Mouse (Mus musculus): ENCODE measurements around the gene E130311K13Rik.
A peak's percentile ranks its signal among the peaks of the same experiment; 100 is the strongest.

E130311K13Rik gene

DNA sequence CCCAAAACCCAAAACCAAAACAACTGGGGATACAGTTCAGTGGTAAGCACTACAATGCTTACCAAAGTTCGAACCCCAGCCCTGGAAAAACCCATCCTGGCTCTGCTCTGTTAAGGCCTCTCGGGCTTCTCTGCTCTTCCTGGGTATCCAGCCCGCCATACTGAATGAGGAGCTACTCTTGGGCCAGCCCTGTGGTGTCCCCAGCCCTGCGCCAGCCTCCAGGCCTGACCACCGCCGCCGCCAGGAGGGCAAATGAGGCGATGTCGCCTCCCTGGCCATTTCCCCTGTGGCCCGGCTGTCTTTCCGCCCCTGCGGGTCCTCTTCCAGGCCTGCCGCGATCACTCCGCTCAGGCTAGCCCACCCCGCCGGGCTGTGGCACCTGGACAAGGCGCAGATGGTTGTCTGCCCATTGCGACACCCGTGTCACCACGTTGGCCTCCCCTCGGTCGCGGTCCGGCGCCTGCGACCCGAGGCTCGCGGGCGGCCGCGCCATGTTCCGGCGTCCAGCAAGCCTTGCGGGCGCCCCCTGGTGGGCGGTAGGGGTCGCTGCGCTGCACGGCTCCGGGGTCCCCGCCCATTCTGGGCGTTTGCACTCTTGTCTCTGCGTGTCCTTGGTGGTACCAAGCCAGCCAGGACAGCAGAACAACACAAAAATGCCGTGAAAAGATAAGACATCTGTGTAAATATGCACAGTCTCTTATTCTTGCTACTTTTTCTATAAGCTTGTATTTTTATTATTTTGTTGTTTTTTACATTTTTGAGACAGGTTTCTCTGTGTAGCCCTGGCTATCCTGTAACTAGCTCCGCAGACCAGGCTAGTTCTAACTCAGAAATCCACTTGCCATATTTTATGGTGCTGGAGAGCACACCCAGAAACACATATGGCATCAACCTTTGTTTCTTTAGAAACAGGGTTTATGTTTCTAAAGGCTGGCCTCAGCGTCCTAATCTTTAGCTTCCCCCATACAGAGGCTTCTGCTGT, at the start of gene E130311K13Rik:
Gene E130311K13Rik, minus strand, starts transcription at position 595 of the 982 bp plus-strand sequence.
- peak; percentile 94 for DNase-seq (ENCODE audit: inconsistent ontology term)

DNA sequence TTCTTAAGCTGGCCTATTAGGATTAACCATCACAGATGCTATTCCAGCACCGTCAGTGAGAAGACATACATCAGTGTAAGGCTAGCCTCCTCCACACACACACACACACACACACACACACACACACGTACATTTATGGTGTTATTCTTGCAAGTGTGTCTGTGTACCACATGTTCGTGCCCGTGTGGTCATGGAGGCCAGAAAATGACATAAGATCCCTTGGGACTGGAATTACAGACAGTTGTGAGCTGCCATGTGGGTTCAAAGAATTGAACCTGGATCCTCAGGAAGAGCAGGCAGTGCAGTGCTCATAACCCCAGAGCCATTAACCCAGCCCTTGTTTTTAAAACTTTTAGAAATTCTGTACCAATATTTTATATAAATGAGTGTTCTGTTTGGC, 48.6 kb upstream of the E130311K13Rik start:
- no peak for DNase-seq (ENCODE audit: inconsistent ontology term)

DNA sequence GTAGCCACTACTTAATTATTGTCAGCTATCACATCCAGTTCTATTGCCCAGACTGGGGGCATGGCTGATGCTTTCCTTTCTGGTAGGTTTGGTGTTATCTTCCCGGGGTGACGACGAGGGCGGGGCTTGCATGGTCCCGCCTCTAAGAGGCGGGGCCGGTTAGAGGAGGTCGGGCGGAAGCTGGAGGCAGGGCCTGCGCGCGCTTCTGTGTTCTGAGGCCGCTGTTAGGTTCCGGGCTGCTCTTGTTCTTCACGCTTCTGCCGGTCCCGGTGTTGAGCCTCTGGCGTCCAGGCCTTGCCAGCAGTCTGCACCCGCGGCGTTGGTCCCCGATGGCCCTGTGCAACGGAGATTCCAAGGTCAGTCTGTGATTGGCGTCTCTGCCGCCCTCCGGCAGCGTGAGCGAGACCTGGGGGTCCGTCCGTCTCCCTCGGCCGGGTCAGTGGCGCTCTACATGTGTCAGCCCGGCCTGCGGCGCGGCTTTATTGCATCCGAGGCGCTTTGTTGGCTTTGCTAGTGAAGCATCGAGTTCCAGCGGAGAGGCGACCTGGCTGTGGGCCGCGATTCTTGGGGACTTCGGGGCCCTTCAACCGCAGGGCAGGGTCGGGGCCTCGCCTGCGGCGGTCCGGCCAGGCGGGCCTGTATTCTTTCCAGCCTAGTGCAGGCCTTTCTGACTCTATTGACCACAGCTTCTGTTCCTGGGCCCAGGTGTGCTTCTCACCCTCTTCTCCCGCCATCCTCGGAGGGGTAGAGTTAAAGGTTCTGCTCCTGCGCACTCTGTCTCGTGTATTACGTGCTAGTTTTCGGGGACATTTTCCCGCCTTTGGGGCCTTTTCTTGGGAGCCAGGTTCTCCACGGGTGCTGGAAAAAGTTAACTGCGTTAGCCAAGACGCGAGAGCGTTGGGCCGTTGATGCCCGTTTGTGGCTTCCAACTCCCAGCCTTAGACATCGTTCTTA, 47.0 kb upstream of the E130311K13Rik start, which contains the start of gene Gmps:
Gene Gmps, plus strand, starts transcription at position 152 of the 954 bp plus-strand sequence.
- peak; percentile 96 for DNase-seq (ENCODE audit: inconsistent ontology term)

DNA sequence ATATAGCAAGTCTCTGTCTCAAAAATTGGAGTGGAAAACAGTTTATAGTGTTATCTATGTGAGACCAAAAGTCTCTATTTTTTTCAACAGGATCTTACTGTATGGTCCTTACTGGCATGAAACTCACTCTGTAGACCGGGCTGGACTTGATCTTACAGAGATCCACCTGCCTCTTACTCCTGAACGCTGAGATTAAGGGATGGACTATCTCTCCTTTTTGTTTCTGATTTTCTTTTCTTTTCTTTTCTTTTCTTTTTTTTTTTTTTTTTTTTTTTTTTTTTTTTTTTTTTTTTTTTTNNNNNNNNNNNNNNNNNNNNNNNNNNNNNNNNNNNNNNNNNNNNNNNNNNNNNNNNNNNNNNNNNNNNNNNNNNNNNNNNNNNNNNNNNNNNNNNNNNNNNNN, 36.7 kb upstream of the E130311K13Rik start:
- no peak for DNase-seq (ENCODE audit: inconsistent ontology term)

DNA sequence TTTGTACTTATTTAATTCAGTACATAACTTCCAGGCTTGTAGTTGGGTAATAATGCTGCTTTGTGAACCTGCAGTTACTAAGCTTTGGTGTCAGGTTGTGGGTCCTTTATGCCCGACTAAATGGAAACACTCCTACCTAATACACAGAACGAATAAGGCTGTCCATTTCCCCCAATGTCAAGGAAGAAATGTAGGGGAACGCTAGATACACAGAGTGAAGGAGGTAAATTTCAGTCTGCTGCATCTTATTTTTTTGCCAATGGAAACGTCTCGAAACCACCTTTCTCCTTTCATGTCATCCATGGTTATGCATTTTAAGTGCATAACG, 35.6 kb upstream of the E130311K13Rik start:
- DNase-seq (ENCODE audit: inconsistent ontology term), result no peak

DNA sequence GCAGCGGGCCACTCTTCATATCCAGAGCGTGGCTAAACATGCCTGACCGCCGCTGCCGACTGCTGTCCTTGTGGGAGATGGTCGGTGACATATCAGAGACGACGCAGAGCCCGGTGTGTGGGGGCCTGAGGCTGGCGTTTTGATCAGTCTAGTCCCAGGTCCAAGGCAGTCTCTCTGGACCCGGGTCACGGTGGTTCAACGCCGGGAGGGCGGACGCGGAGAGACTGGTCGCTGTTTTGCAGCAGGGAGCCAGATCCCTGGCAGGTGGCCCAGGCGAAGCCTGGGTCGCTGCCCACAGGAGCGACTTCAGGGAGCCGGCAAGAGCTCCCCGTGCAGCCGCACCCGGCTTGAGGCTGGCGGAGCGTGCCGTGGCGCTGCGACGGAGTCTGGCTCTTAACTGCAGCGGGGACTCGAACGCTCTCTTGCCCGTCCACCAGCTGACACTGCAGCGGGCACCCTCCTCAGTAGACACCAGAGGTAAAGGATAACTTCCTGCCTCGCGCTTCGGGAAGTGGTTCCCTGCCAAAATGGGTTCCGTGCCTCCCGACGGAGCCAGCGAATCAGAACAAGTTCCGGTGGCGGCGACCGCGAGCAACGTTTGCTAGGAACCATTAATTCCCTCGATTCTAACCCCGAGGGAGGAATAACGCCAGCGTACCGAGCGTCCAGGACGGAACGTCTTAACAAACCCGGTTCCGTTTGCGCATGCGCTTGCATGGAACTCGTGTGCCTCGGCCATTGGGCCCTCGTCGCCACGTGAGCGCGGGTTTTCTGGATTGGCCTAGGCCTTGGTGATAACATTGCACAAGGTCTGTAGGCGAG, 35.0 kb upstream of the E130311K13Rik start, which contains the start of gene Slc33a1:
Gene Slc33a1, minus strand, starts transcription at position 669 of the 822 bp plus-strand sequence.
- DNase-seq (ENCODE audit: inconsistent ontology term), result peak; percentile 97

DNA sequence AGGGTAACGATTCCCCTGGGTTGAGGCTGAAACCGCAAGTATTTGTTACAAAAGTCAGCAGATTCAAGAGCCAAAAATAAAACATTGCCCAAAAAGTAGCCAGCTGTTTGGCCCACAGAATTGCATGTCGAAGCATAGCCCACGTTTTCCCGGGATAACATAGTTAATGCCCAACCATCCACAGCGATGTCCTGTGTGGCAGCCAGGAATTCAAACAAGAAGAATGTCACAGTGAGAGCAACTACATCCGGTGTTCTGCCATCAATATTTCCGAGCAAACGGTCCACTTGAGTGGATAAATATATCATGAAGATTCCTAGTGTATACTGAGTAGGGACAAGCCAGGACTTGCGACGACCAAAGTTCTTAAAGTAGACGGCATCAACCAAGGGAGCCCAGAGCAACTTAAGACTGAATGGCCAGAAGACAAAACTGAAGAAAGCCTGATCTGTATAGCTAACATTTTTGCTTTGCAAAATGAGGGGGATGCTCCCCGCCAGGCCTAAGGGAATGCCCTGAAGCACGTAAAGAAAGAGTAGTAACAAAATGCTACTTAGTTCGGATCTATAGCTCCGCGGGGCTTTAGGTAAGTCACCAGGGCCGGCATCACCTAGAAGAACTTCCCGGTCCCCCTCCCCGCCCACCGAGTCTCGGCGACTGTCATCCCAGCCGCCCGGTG, 34.3 kb upstream of the E130311K13Rik start:
- DNase-seq (ENCODE audit: inconsistent ontology term), result peak; percentile 59

DNA sequence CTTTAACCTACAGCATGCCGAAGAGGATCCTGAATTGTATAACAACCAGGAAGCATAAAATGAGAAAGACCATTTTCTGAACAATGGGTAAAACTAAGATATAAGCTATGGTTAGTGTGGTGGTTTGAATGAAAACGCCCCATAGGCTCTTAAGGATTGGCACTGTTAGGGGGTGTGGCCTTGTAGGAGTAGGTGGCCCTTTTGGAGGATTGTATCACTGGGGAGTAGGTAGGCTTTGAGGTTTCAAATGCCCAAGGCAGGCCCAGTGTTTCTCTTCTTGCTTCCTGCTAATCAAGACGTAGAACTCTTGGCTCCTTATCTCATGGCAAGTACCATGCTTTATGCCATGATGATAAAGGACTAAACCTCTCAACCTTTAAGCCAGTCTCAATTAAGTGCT, 20.6 kb upstream of the E130311K13Rik start:
- DNase-seq (ENCODE audit: inconsistent ontology term), result no peak

DNA sequence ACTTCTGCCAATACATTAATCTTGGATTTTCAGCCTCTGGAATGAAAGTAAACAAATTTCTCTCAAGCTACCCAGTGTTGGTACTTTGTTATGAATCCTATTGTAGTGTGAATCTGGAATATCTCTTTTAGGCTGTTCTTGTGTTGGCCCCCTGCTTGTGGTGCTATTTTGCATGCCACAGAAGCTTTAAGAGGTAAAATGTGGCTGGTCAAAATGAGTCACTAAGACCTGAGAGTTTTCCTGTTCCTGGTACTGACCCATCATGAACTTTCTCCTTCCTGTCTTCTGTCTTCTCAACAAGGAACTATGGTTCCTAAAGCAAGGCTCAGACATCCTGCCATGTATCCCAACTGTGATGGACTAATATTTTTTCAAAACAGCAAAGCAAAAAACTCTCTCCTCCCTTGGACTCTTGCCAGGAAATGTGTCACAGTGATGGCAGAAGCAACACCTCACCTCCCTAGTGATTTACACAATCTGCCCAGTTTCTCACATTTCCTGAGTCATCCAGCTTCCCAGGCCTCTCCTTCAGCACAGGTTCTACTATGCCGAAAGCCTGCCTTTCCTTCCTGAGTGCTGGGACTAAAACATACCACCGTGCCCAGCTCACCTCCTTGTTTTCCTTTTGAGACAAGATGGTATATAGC, 12.1 kb upstream of the E130311K13Rik start:
- DNase-seq (ENCODE audit: inconsistent ontology term), result no peak

DNA sequence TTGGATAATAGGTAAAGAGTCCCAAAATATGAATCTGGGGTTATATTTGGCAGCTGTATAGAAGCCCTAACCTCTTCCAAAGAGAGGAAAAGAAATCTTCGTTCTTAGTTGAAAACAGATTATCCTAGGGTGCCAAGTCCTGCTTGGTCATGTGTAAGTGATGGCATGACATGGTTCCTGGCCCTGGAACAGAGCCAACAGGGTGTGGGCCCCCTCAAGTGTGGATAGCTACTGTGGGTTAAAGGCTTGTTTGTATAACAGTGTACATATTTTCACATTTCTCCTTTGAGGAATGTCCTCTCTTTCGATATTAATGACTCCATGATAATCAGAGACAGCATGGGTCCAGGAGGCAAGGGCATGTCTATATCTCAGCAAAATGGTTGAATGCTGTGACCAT, 9.7 kb upstream of the E130311K13Rik start:
- no peak for DNase-seq (ENCODE audit: inconsistent ontology term)

DNA sequence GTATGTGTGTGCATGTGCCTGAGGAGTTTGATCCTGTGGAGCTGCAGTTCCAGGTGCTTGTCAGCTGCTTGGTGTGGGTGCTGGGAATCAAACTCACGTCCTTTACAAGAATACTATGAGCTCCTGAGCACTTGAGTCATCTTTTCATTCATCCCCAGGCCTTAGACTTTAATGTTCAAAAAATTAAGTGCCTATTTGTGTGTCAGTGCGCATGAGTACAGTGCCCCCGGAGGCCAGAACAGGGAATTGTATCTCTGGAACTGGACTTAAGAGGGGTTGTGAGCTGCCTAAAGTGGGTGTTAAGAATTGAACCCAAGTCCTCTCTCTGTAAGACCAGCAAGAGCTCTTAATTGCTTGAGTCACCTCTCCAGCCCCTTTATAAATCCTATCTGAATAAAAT, 9.6 kb downstream of the E130311K13Rik start:
- DNase-seq (ENCODE audit: inconsistent ontology term), result no peak

DNA sequence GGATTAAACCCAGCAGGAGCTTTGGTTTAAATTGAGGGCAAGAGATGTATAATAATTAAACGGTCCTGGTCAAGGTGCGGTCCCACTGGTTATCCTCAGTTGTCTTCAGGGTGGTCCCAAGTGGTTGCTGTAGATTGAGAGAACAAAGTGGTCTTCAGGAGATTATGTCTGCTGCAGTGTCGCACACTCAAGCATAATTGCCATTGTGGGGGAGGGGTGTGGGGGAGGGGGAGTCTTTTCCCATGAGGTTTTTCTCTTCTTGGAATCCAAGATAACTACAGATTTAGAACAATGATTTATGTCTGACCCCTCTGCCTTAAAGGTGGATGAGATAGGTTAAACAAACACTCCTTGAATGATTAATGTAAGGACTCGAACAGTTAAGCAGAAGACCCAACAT, 19.0 kb downstream of the E130311K13Rik start:
- DNase-seq (ENCODE audit: inconsistent ontology term), result no peak

DNA sequence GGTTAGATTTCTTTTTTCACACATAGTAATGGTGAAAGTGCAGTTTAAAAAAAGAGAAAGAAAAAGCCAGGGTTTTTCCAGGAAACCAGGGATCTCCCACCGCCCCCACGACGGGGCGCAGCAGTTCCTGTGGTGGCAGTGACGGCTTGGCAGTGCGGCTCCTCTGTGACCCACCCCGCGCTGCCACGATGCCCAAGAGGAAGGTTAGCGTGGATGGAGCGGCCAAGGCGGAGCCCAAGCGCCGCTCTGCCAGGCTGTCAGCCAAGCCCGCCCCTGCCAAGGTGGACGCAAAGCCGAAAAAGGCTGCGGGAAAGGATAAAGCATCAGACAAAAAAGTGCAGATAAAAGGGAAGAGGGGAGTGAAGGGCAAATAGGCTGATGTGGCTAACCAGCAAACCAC, 24.0 kb downstream of the E130311K13Rik start:
- peak; percentile 47 for DNase-seq (ENCODE audit: inconsistent ontology term)

DNA sequence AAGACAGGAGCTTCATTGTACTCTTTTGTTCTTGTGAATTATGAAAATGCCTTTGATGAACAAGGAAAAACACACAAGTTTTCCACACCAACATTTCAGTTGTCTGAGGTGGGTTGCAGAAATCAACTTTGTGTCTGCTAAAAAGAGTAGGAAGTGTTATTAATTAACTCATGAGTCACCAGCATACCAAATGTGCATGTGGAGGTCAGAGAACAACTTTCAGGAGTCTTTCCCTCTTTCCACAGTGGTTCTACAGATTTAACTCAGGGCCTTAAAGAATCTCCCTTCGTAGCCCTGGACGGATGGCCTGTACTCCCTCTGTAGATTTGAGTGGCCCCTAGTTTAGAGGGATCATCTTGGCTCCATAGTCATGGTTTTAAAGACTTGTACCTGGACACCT, 25.1 kb downstream of the E130311K13Rik start:
- DNase-seq (ENCODE audit: inconsistent ontology term), result no peak

DNA sequence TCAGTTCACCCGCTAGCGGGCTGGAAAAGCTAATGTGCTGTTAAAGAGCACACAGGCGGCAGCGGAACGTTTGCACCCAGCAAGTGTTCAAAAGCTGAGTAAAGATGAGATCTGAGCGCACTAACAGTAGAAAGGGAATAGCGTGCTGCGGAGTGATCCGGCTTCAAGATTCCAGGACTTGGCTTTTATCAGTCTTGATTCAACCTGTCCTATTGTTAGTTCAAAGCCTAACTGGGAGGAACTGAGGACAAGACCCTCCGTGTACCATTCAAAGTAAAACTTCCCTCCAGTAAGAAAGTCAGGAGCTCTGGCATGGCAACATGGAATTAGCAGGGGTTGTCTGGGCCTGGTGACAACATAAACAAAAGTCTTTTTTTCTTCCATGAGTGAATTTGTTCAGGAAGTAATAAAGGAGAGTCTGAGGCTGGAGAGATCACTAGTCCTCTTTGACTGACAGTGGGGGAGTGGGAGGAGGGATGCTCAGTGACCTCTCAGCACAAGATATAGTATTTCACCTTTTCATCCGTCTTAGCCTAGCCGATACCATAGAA, 29.2 kb downstream of the E130311K13Rik start:
- peak; percentile 36 for DNase-seq (ENCODE audit: inconsistent ontology term)

DNA sequence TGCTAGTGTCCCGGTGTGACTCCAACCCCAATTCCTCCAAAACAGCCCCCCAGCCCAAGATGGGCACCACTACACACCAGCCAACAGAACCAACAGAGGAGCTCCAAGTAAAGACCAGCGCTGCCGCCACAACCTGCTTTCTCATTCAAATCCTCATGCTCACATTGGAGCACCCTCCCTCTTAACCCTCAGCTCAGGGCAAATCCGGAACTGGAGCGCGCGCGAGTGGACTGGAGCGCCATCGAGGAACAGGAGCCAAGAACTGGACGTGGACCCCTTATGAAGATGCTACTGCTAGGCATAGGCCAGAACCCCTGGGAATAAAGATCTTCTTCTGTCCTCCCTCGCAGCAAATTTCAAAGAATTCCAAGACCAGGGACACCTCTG, 30.0 kb downstream of the E130311K13Rik start, which contains the start of gene Plch1:
Gene Plch1, minus strand, starts transcription at position 164 of the 387 bp plus-strand sequence.
- peak; percentile 81 for DNase-seq (ENCODE audit: inconsistent ontology term)

DNA sequence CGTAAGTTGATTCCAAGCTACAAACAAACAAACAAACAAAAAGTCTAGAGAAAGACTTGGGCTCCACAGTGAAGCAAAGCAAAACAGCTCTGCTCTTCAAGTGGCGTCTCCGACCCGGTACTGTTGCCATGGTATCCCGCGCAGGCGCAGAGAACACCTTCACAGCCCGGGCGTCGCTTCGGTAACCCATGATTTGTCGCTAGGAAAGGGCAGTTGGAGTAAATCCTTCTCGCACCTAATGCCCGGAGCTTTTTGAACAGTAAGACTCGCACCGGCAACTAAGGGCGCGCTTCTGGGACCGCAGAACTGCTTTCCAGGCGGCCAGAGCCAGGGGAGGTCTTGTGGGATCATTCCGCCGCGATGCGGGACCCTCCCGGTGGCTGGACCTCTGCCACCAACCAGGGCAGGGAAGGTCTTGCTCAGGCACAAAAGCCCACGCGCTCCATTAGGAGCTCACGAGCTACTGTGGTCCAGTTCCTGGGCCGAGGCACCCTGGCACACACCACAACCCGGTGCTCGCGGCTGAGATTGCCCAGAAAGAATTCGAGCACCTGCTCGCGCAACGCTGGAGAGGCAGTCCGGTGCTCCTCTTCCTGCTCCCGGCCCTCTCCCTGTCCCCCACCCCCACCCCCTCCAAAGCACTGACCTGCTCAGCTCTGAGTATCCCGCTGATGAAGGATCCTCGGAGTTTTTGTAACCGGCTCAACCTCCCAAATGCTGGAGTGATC, 30.5 kb downstream of the E130311K13Rik start:
- DNase-seq (ENCODE audit: inconsistent ontology term), result peak; percentile 82

DNA sequence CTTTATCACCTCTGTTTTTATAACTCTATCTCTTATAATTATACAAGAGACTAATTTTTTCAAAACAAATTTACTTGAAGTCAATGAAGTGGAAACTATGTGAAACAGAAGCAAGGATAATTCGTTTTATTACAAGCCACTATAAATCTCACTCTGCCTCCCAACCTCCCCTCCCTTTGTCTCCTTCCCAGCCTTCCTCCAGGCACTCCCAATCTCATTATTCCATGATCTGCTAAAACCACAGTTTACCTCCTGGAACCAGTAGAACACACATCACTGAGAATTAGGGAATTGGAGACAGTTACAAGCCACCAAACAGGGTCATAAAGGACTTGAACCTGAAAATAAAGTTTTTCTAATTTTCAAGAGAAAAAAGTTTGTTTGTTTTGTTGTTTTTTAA, 32.1 kb downstream of the E130311K13Rik start:
- no peak for DNase-seq (ENCODE audit: inconsistent ontology term)

DNA sequence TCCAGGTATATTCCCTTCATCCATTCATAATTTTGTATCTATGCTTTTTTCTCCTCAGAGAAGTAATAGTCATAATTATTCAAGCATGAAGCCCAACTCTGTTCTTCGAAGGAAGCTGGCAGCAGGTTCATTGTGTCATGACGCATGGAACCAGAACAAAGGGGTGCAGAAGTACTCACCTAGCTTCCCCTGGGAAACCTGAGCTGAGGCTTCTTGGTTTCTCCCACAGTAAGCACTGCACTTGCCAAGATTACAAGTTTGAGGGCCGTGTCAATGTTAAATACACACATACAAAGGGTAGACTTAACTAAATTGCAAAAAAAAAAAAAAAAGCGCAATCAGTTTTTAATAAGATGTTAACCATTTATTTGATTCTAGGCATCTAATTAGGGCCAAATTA, 33.0 kb downstream of the E130311K13Rik start:
- DNase-seq (ENCODE audit: inconsistent ontology term), result no peak

Data from Muller cell, postnatal 12 days (primary cell).